Mouse (Mus musculus) mammary gland, adult 2 months (tissue): ENCODE results near the gene Olfr504. TPM values are rescaled to one million over a fixed set of nuclear protein-coding genes. Genes with fewer than 3 reads are reported as not detected.

Source experiments
- polyA plus RNA-seq: library from polyadenylated mRNA; depleted of rRNA; stranded (reverse); fragments of >200 nt; gene quantifications from 2 replicates; pipeline ENCODE4 v1.2.3, GENCODE M21; 2012; ENCODE audit warnings: low replicate concordance; rRNA removed

Olfr504 gene
- polyA plus RNA-seq: not detected in 2 replicates

DNA sequence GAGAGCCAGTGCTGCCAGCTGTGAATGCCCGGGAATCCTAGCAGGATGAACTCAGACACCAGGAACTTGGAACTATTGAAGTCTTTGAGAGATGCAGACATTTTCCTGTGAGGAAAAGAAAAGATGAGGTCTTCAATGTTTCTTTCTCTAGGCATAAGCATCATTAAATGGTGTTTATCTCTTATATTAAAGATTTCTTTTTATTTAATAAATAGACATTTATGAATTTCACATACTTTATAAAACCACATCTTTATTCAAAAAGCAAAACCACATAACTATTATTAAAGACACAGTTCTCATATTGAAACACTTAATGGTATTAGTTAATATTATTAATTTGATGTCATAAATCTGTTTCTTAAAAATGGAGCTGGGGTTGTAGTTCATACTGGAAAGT, at the start of gene Olfr504:
TSS of gene Olfr504 (minus strand) at position 101 of the 400 bp plus-strand sequence.

DNA sequence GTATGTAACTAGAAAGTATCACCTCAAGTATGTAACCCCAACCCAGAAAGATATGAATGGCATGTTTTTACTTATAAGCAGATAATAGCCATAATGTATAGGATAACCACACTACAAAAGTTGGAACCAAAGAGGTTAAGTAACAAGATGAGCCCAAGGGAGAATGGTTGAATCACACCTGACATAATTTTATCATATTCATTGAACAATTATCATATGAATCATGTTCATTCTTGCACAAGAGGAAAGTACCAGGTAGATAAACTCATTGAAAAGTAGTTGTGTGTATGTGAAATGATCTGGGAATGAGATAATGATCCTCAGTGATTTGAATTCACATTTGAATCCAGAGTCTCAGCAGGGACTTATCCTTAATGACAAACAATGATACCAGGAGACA, 44.9 kb upstream of the Olfr504 start, which contains the start of gene Olfr506:
TSS of gene Olfr506 (plus strand) at position 301 of the 400 bp plus-strand sequence.

DNA sequence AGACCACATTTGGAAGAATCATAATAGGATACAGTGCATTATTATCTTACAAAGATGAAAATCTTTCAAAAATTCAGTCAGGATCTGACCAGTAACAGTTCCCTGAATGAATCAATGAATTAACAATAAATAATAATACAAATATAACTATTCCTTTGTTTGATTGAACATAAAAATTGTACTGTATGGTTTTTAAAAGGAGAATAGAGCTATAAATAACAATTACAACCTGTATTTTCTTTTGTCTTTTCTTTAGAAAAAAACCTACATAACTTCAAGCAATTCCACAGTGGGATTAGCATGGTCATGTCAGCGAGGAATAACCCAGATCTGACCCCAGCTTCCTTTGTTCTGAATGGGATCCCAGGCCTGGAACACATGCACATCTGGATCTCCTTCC, 21.4 kb downstream of the Olfr504 start, which contains the start of gene Olfr503:
TSS of gene Olfr503 (plus strand) at position 301 of the 400 bp plus-strand sequence.

DNA sequence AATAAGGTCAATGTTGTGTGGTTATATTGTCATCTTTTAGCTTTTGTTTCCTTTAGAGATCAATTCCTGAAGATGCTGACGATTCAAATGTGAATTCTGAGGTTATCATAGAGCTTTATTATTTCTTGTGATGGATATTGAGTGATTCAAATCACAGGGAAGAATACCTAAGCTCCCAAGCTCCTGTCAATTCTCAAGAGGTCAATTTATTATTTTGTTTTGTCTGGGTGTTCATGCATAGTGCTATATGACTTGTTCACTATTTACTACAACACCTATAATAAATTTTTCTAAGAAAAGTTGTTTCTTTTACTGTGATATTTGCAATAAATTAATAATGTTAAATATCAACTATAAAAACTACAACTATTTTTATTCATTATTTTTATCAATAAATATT, 40.6 kb downstream of the Olfr504 start, which contains the start of gene Olfr502:
TSS of gene Olfr502 (minus strand) at position 101 of the 400 bp plus-strand sequence.

Other genes starting within 250 kb of the Olfr504 start
- not detected in 2 replicates for gene Olfr492, start 242.1 kb downstream of the Olfr504 start, polyA plus RNA-seq
- not detected in 2 replicates for gene Olfr493, start 218.8 kb downstream of the Olfr504 start, polyA plus RNA-seq
- not detected in 2 replicates for gene Olfr494, start 200.5 kb downstream of the Olfr504 start, polyA plus RNA-seq
- gene Olfr495, start 172.6 kb downstream of the Olfr504 start, polyA plus RNA-seq: not detected in 2 replicates
- not detected in 2 replicates for gene Olfr497, start 145.4 kb downstream of the Olfr504 start, polyA plus RNA-seq
- gene Olfr498, start 100.5 kb downstream of the Olfr504 start, polyA plus RNA-seq: not detected in 2 replicates
- gene Olfr502, start 40.7 kb downstream of the Olfr504 start, polyA plus RNA-seq: not detected in 2 replicates
- gene Olfr503, start 21.3 kb downstream of the Olfr504 start, polyA plus RNA-seq: not detected in 2 replicates
- gene Olfr506, start 45.0 kb upstream of the Olfr504 start, polyA plus RNA-seq: not detected in 2 replicates
- gene Olfr507, start 56.0 kb upstream of the Olfr504 start, polyA plus RNA-seq: not detected in 2 replicates
- gene Olfr508, start 64.2 kb upstream of the Olfr504 start, polyA plus RNA-seq: not detected in 2 replicates
- gene Olfr509, start 86.1 kb upstream of the Olfr504 start, polyA plus RNA-seq: not detected in 2 replicates
- not detected in 2 replicates for gene Olfr510, start 100.6 kb upstream of the Olfr504 start, polyA plus RNA-seq
- not detected in 2 replicates for gene Olfr512, start 147.5 kb upstream of the Olfr504 start, polyA plus RNA-seq
- not detected in 2 replicates for gene Olfr513, start 185.2 kb upstream of the Olfr504 start, polyA plus RNA-seq